Mouse (Mus musculus) embryonic fibroblast, embryonic 13.5 days (primary cell): ENCODE data around the gene Mob3b.

Source experiments
- CTCF ChIP-seq: IDR thresholded peaks from 2 replicates; pipeline ENCODE4 v1.5.1; 2011; ENCODE audit warnings: mild to moderate bottlenecking, control low read depth, low read length, moderate library complexity, borderline replicate concordance; ENCODE audit not compliant: insufficient read depth
- POLR2A ChIP-seq: IDR thresholded peaks from 2 replicates; pipeline ENCODE4 v1.6.1; 2011; ENCODE audit warnings: low read depth, mild to moderate bottlenecking, control low read depth, low read length, moderate library complexity

DNA sequence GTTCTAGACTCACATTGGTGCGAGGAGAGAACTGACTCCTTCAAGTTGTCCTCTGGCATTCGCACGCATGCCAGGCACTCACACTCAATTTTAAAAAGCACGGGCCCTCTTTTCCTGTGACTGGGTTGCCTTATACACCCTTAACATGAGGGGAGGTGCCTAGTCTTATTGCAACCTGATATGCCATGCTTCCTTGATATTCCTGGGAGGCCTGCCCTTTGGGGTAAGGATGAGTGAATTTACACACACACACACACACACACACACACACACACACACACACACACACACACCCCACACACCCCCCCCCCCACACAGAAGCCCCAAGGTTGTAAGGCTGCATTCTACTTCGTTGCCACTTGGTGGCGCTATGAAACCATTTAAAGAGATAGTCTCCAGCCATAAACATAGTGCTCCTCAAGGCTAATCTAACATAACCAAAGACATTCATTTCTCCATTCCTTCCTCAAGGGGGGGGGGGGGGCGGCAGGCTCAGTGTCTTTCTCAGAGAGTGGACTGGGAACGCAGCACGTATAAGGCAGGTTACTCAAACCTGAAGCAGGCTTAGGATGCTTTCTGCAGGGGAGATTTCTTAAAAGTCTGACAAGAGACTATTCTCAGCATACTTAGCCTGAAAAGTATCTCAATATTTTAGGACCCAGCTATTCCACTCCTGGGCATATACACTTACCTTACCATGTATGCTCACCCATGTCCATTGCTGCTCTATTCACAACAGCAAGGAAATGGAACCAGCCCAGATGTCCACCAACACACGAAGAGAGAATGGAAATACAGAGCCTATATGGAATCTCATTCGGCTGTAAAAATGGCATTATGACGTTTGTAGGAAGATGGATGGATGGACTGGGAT lies 198.9 kb downstream of the Mob3b start:
- TF ChIP-seq CTCF (no peak), POLR2A (no peak)
